Mouse (Mus musculus) left cerebral cortex, adult 11 months (tissue): ENCODE measurements around the gene Thap4.

Experiments used
- DNase-seq: peaks from one replicate; pipeline ENCODE4 v3.0.0; 2022; ENCODE audit warnings: low spot score

Gene Thap4

GRCm38 (mm10) chr1:93742910-93743309, 11.8 kb downstream of the Thap4 start:
- DNase-seq: no peak

- no peak for DNase-seq
Observed at GRCm38 (mm10) chr1:93741987-93742386, 12.7 kb downstream of the Thap4 start.

GRCm38 (mm10) chr1:93740671-93741070, 14.0 kb downstream of the Thap4 start:
- no peak for DNase-seq

GRCm38 (mm10) chr1:93737711-93738110, 17.0 kb downstream of the Thap4 start:
- no peak for DNase-seq

- no peak for DNase-seq
Observed at GRCm38 (mm10) chr1:93735859-93736258, 18.8 kb downstream of the Thap4 start.

- peak; percentile 23 for DNase-seq
Observed at GRCm38 (mm10) chr1:93731880-93732281, 22.8 kb downstream of the Thap4 start.

GRCm38 (mm10) chr1:93731103-93731502, 23.6 kb downstream of the Thap4 start:
- no peak for DNase-seq

GRCm38 (mm10) chr1:93726974-93727373, 27.7 kb downstream of the Thap4 start:
- peak; percentile 15 for DNase-seq

GRCm38 (mm10) chr1:93726116-93726515, 28.5 kb downstream of the Thap4 start:
- DNase-seq: no peak

- no peak for DNase-seq
Observed at GRCm38 (mm10) chr1:93725665-93726064, 29.0 kb downstream of the Thap4 start.

GRCm38 (mm10) chr1:93724623-93725022, 30.0 kb downstream of the Thap4 start:
- no peak for DNase-seq

- DNase-seq: no peak
Observed at GRCm38 (mm10) chr1:93721557-93721956, 33.1 kb downstream of the Thap4 start.

GRCm38 (mm10) chr1:93716166-93716565, 38.5 kb downstream of the Thap4 start:
- no peak for DNase-seq

- no peak for DNase-seq
Observed at GRCm38 (mm10) chr1:93705389-93705788, 49.3 kb downstream of the Thap4 start.

- DNase-seq: no peak
Observed at GRCm38 (mm10) chr1:93704341-93704740, 50.3 kb downstream of the Thap4 start.

- DNase-seq: no peak
Observed at GRCm38 (mm10) chr1:93703472-93704048, 51.1 kb downstream of the Thap4 start.

GRCm38 (mm10) chr1:93702106-93702505, 52.6 kb downstream of the Thap4 start:
- DNase-seq: no peak

GRCm38 (mm10) chr1:93699159-93699558, 55.5 kb downstream of the Thap4 start:
- DNase-seq: peak; percentile 70

GRCm38 (mm10) chr1:93697317-93697716, 57.3 kb downstream of the Thap4 start:
- DNase-seq: no peak

GRCm38 (mm10) chr1:93694966-93695365, 59.7 kb downstream of the Thap4 start:
- no peak for DNase-seq

GRCm38 (mm10) chr1:93693943-93694342, 60.7 kb downstream of the Thap4 start:
- no peak for DNase-seq

GRCm38 (mm10) chr1:93693502-93693901, 61.2 kb downstream of the Thap4 start:
- DNase-seq: no peak

GRCm38 (mm10) chr1:93692773-93693172, 61.9 kb downstream of the Thap4 start:
- no peak for DNase-seq

- no peak for DNase-seq
Observed at GRCm38 (mm10) chr1:93691786-93692357, 62.8 kb downstream of the Thap4 start.
